Mouse (Mus musculus): ENCODE results near the gene Enox1. TPM values are rescaled to one million over a fixed set of nuclear protein-coding genes. Genes with fewer than 3 reads are reported as not detected.

Enox1 gene
- polyA plus RNA-seq, 1 experiment from 2014 or later: 0.13 TPM

- H3K4me1 ChIP-seq (ENCODE audit: control insufficient read depth, low read depth, low read length): no peaks in the 10 kb centered on the region
- H3K27ac ChIP-seq (ENCODE audit: low read length): no peak overlapping the region
- 67% methylated on average over 21 of the region's 21 CpGs for WGBS (ENCODE audit: insufficient replicate concordance)
- no peaks in the 10 kb centered on the region for H3K36me3 ChIP-seq (ENCODE audit: control insufficient read depth, insufficient read depth)
- no peaks in the 10 kb centered on the region for H3K27me3 ChIP-seq (ENCODE audit: control insufficient read depth, insufficient read depth, low read depth, low read length)
- H3K9me3 ChIP-seq (replicated peaks; ENCODE audit: control insufficient read depth, low read length): no peaks in the 10 kb centered on the region
- no peak overlapping the region for H3K4me3 ChIP-seq (ENCODE audit: low read depth, low read length)
- no peak for ATAC-seq (ENCODE audit: low read depth)
- H3K9ac ChIP-seq (ENCODE audit: low read depth, low read length): no peak overlapping the region
- no peak overlapping the region for H3K4me2 ChIP-seq (ENCODE audit: low read depth, low read length)
Observed at GRCm38 (mm10) chr14:77706511-77707246, 550.1 kb downstream of the Enox1 start.

- no peak overlapping the region for H3K27ac ChIP-seq (ENCODE audit: low read length)
- H3K4me2 ChIP-seq (ENCODE audit: low read depth, low read length): no peak overlapping the region
- WGBS (ENCODE audit: insufficient replicate concordance): 72% methylated on average over 12 of the region's 12 CpGs
- H3K4me1 ChIP-seq (ENCODE audit: control insufficient read depth, low read depth, low read length): no peaks in the 10 kb centered on the region
- H3K27me3 ChIP-seq (ENCODE audit: control insufficient read depth, insufficient read depth, low read depth, low read length): no peaks in the 10 kb centered on the region
- H3K4me3 ChIP-seq (ENCODE audit: low read depth, low read length): no peak overlapping the region
- H3K9me3 ChIP-seq (replicated peaks; ENCODE audit: control insufficient read depth, low read length): no peaks in the 10 kb centered on the region
- no peak for ATAC-seq (ENCODE audit: low read depth)
- H3K9ac ChIP-seq (ENCODE audit: low read depth, low read length): no peak overlapping the region
- no peaks in the 10 kb centered on the region for H3K36me3 ChIP-seq (ENCODE audit: control insufficient read depth, insufficient read depth)
Observed at GRCm38 (mm10) chr14:77707279-77707678, 550.7 kb downstream of the Enox1 start.

- H3K9me3 ChIP-seq (replicated peaks; ENCODE audit: control insufficient read depth, low read length): no peaks in the 10 kb centered on the region
- H3K4me2 ChIP-seq (ENCODE audit: low read depth, low read length): no peak overlapping the region
- ATAC-seq (ENCODE audit: low read depth): no peak
- no peaks in the 10 kb centered on the region for H3K27me3 ChIP-seq (ENCODE audit: control insufficient read depth, insufficient read depth, low read depth, low read length)
- H3K9ac ChIP-seq (ENCODE audit: low read depth, low read length): no peak overlapping the region
- H3K4me3 ChIP-seq (ENCODE audit: low read depth, low read length): no peak overlapping the region
- H3K27ac ChIP-seq (ENCODE audit: low read length): no peak overlapping the region
- whole genome bisulfite sequencing (ENCODE audit: insufficient replicate concordance): 53% methylated on average over 12 of the region's 12 CpGs
- H3K4me1 ChIP-seq (ENCODE audit: control insufficient read depth, low read depth, low read length): no peaks in the 10 kb centered on the region
- no peaks in the 10 kb centered on the region for H3K36me3 ChIP-seq (ENCODE audit: control insufficient read depth, insufficient read depth)
Observed at GRCm38 (mm10) chr14:77708354-77709150, 552.0 kb downstream of the Enox1 start.

GRCm38 (mm10) chr14:77714931-77715535 lies 558.5 kb downstream of the Enox1 start:
- H3K36me3 ChIP-seq (ENCODE audit: control insufficient read depth, insufficient read depth): no peaks in the 10 kb centered on the region
- ATAC-seq (ENCODE audit: low read depth): no peak
- no peaks in the 10 kb centered on the region for H3K9me3 ChIP-seq (replicated peaks; ENCODE audit: control insufficient read depth, low read length)
- no peak overlapping the region for H3K9ac ChIP-seq (ENCODE audit: low read depth, low read length)
- H3K4me3 ChIP-seq (ENCODE audit: low read depth, low read length): no peak overlapping the region
- H3K4me1 ChIP-seq (ENCODE audit: control insufficient read depth, low read depth, low read length): no peaks in the 10 kb centered on the region
- H3K4me2 ChIP-seq (ENCODE audit: low read depth, low read length): no peak overlapping the region
- no peak overlapping the region for H3K27ac ChIP-seq (ENCODE audit: low read length)
- no peaks in the 10 kb centered on the region for H3K27me3 ChIP-seq (ENCODE audit: control insufficient read depth, insufficient read depth, low read depth, low read length)
- 65% methylated on average over 9 of the region's 9 CpGs for WGBS (ENCODE audit: insufficient replicate concordance)

- Histone ChIP-seq H3K4me2 (ENCODE audit: low read depth, low read length) (no peak overlapping the region), H3K9me3 (replicated peaks; ENCODE audit: control insufficient read depth, low read length) (no peaks in the 10 kb centered on the region), H3K4me3 (ENCODE audit: low read depth, low read length) (no peak overlapping the region), H3K36me3 (ENCODE audit: control insufficient read depth, insufficient read depth) (no peaks in the 10 kb centered on the region), H3K9ac (ENCODE audit: low read depth, low read length) (no peak overlapping the region), H3K27me3 (ENCODE audit: control insufficient read depth, insufficient read depth, low read depth, low read length) (no peaks in the 10 kb centered on the region), H3K4me1 (ENCODE audit: control insufficient read depth, low read depth, low read length) (no peaks in the 10 kb centered on the region), H3K27ac (ENCODE audit: low read length) (no peak overlapping the region)
- no peak for ATAC-seq (ENCODE audit: low read depth)
- 66% methylated on average over 5 of the region's 5 CpGs for WGBS (ENCODE audit: insufficient replicate concordance)
Observed at GRCm38 (mm10) chr14:77716981-77717380, 560.4 kb downstream of the Enox1 start.

GRCm38 (mm10) chr14:77718814-77719213 lies 562.3 kb downstream of the Enox1 start:
- WGBS (ENCODE audit: insufficient replicate concordance): 68% methylated on average over 8 of the region's 8 CpGs
- Histone ChIP-seq H3K36me3 (ENCODE audit: control insufficient read depth, insufficient read depth) (no peaks in the 10 kb centered on the region), H3K9me3 (replicated peaks; ENCODE audit: control insufficient read depth, low read length) (no peaks in the 10 kb centered on the region), H3K27me3 (ENCODE audit: control insufficient read depth, insufficient read depth, low read depth, low read length) (no peaks in the 10 kb centered on the region), H3K9ac (ENCODE audit: low read depth, low read length) (no peak overlapping the region), H3K4me2 (ENCODE audit: low read depth, low read length) (no peak overlapping the region), H3K27ac (ENCODE audit: low read length) (no peak overlapping the region), H3K4me3 (ENCODE audit: low read depth, low read length) (no peak overlapping the region), H3K4me1 (ENCODE audit: control insufficient read depth, low read depth, low read length) (no peaks in the 10 kb centered on the region)
- no peak for ATAC-seq (ENCODE audit: low read depth)

- Histone ChIP-seq H3K9me3 (replicated peaks; ENCODE audit: control insufficient read depth, low read length) (no peaks in the 10 kb centered on the region), H3K4me2 (ENCODE audit: low read depth, low read length) (no peak overlapping the region), H3K27me3 (ENCODE audit: control insufficient read depth, insufficient read depth, low read depth, low read length) (no peaks in the 10 kb centered on the region), H3K4me1 (ENCODE audit: control insufficient read depth, low read depth, low read length) (no peaks in the 10 kb centered on the region), H3K9ac (ENCODE audit: low read depth, low read length) (no peak overlapping the region), H3K27ac (ENCODE audit: low read length) (no peak overlapping the region), H3K36me3 (ENCODE audit: control insufficient read depth, insufficient read depth) (no peaks in the 10 kb centered on the region), H3K4me3 (ENCODE audit: low read depth, low read length) (no peak overlapping the region)
- no peak for ATAC-seq (ENCODE audit: low read depth)
- 53% methylated on average over 3 of the region's 3 CpGs for WGBS (ENCODE audit: insufficient replicate concordance)
Observed at GRCm38 (mm10) chr14:77738056-77738455, 581.5 kb downstream of the Enox1 start.

GRCm38 (mm10) chr14:77738751-77739365 lies 582.3 kb downstream of the Enox1 start:
- Histone ChIP-seq H3K36me3 (ENCODE audit: control insufficient read depth, insufficient read depth) (no peaks in the 10 kb centered on the region), H3K9me3 (replicated peaks; ENCODE audit: control insufficient read depth, low read length) (no peaks in the 10 kb centered on the region), H3K27me3 (ENCODE audit: control insufficient read depth, insufficient read depth, low read depth, low read length) (no peaks in the 10 kb centered on the region), H3K27ac (ENCODE audit: low read length) (no peak overlapping the region), H3K9ac (ENCODE audit: low read depth, low read length) (no peak overlapping the region), H3K4me2 (ENCODE audit: low read depth, low read length) (no peak overlapping the region), H3K4me1 (ENCODE audit: control insufficient read depth, low read depth, low read length) (no peaks in the 10 kb centered on the region), H3K4me3 (ENCODE audit: low read depth, low read length) (no peak overlapping the region)
- no peak for ATAC-seq (ENCODE audit: low read depth)
- 63% methylated on average over 7 of the region's 7 CpGs for WGBS (ENCODE audit: insufficient replicate concordance)

Data from liver, embryonic 16.5 days (tissue).